ENCODE assay signal across 8 mouse cellular contexts in the genomic region with DNA sequence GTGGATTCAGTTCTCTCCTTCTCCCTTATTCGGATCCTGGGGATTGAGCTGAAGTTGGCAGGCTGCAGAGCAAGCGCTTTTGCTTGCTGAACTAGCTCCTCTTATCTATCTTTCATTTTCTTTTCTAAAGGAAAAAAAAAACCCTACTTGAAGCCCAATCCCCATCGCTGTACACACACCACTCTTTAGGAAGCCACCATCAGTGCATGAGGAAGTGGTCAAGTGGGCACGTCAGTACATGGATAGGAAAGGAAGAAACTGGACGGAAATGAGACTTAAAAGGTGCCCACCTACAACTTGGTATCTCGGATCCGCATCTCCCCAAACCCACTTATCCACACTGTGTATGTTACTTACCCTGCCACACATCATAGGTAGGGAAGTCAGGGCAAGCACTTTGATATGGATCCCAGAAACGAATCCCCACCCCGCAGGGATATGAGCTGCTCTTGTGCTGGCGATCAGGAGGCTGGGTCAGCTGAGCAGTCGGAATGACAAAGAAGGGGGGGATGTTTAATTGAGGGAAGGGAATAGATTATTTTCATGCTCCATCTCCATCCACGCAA.
DNase-seq lines count a peak whose midpoint lies in the region; ATAC-seq and TF ChIP-seq lines count a peak whose summit lies in the region.

No protein-coding gene starts in this region.

- H3K4me3 ChIP-seq in layer of hippocampus, adult 2 months: peak overlapping the region; percentile 20; the same call in 1 of the 2 replicates
- peak overlapping the region; percentile 16; the same call in 1 of the 2 replicates for H3K4me3 ChIP-seq in forebrain, embryonic 10.5 days
- no peak overlapping the region for H3K4me3 ChIP-seq in intestine, embryonic 16.5 days (ENCODE audit: low read length)
- H3K4me3 ChIP-seq in neural tube, embryonic 15.5 days (replicated peaks): no peak overlapping the region

- no peaks in the 10 kb centered on the region for H3K36me3 ChIP-seq in forebrain, embryonic 10.5 days (replicated peaks)
- no peaks in the 10 kb centered on the region for H3K36me3 ChIP-seq in intestine, embryonic 16.5 days (ENCODE audit: control insufficient read depth, insufficient read depth, low read length)
- H3K36me3 ChIP-seq in neural tube, embryonic 15.5 days: no peaks in the 10 kb centered on the region

- H3K27me3 ChIP-seq in forebrain, embryonic 10.5 days (ENCODE audit: poor library complexity, severe bottlenecking): no peaks in the 10 kb centered on the region
- H3K27me3 ChIP-seq in intestine, embryonic 16.5 days (replicated peaks; ENCODE audit: control insufficient read depth, insufficient read depth, low read length): no peaks in the 10 kb centered on the region
- no peaks in the 10 kb centered on the region for H3K27me3 ChIP-seq in neural tube, embryonic 15.5 days (replicated peaks)

- DNase-seq in layer of hippocampus, adult 2 months (ENCODE audit: low spot score in 2 of 2): no peak
- DNase-seq in layer of hippocampus, adult 11-12 months (ENCODE audit: low spot score): no peak
- DNase-seq in forebrain, embryonic 10.5 days (ENCODE audit: extremely low spot score, low spot score): no peak
- DNase-seq in ovary, adult 18-20 months (ENCODE audit: low spot score): no peak

- H3K4me1 ChIP-seq in forebrain, embryonic 10.5 days: peaks cover 74% of the 10 kb centered on the region
- H3K4me1 ChIP-seq in intestine, embryonic 16.5 days (ENCODE audit: control insufficient read depth, insufficient read depth, low read length): peaks cover 55% of the 10 kb centered on the region
- H3K4me1 ChIP-seq in neural tube, embryonic 15.5 days: peaks cover 78% of the 10 kb centered on the region

- H3K9me3 ChIP-seq in forebrain, embryonic 10.5 days: no peaks in the 10 kb centered on the region
- no peaks in the 10 kb centered on the region for H3K9me3 ChIP-seq in intestine, embryonic 16.5 days (ENCODE audit: control insufficient read depth, low read length)
- H3K9me3 ChIP-seq in neural tube, embryonic 15.5 days (replicated peaks): no peaks in the 10 kb centered on the region

- H3K4me2 ChIP-seq in intestine, embryonic 16.5 days (ENCODE audit: low read depth, low read length): no peak overlapping the region
- peak overlapping the region; percentile 11; the same call in 1 of the 2 replicates for H3K4me2 ChIP-seq in neural tube, embryonic 15.5 days

- peak overlapping the region; percentile 81 for H3K27ac ChIP-seq in layer of hippocampus, adult 2 months
- H3K27ac ChIP-seq in forebrain, embryonic 10.5 days: peak overlapping the region; percentile 87
- H3K27ac ChIP-seq in intestine, embryonic 16.5 days (ENCODE audit: low read length): 0 out of 2 replicates have a peak overlapping the region, but pooled peaks have one; percentile 8
- H3K27ac ChIP-seq in neural tube, embryonic 15.5 days (replicated peaks): peak overlapping the region; percentile 76

- WGBS in forebrain, embryonic 10.5 days: 58% methylated on average over 12 of the region's 12 CpGs
- WGBS in intestine, embryonic 16.5 days: 49% methylated on average over 12 of the region's 12 CpGs
- WGBS in neural tube, embryonic 15.5 days: 44% methylated on average over 12 of the region's 12 CpGs

- H3K9ac ChIP-seq in intestine, embryonic 16.5 days (ENCODE audit: low read depth, low read length): no peak overlapping the region
- H3K9ac ChIP-seq in neural tube, embryonic 15.5 days (replicated peaks): 0 out of 2 replicates have a peak overlapping the region, but pooled peaks have one; percentile 4

- TF ChIP-seq CTCF in layer of hippocampus, adult 2 months (conservative IDR thresholded peaks at IDR 0.05): no peak

- peak; percentile 16; the same call in 1 of the 2 replicates for ATAC-seq in intestine, embryonic 16.5 days
- 0 out of 2 replicates have a peak, but pooled peaks have one; percentile 1 for ATAC-seq in neural tube, embryonic 15.5 days (ENCODE audit: low FRiP score)
- ATAC-seq in cerebellum, adult (ENCODE audit: insufficient number of reproducible peaks, low FRiP score, low TSS enrichment): no peak
- no peak for ATAC-seq in activated CD4-positive, CD25-positive, alpha-beta regulatory T cell, adult 4 months

Comparison
In these comparisons a context has a peak if more than half of its experiments do, and no peak if none do; other contexts are left out.
1. H3K27ac ChIP-seq: peak in every context shown above with its lines; median percentile 87 in forebrain, embryonic 10.5 days; 81 in layer of hippocampus, adult 2 months; 76 in neural tube, embryonic 15.5 days; 8 in intestine, embryonic 16.5 days.
2. H3K4me3 ChIP-seq: peak in layer of hippocampus, adult 2 months (single experiment) and forebrain, embryonic 10.5 days (single experiment); none in intestine, embryonic 16.5 days (single experiment) and neural tube, embryonic 15.5 days (single experiment).
3. ATAC-seq: peak in intestine, embryonic 16.5 days (single experiment) and neural tube, embryonic 15.5 days (single experiment); none in cerebellum, adult (single experiment) and activated CD4-positive, CD25-positive, alpha-beta regulatory T cell, adult 4 months (single experiment).